Mouse (Mus musculus): Measurements from ENCODE around the gene Vps37b. TPM values are rescaled to one million over a fixed set of nuclear protein-coding genes. Genes with fewer than 3 reads are reported as not detected.

Vps37b gene
- polyA plus RNA-seq, 1 experiment from 2014 or later = 34.7 TPM

GRCm38 (mm10) chr5:123982838-123983237 is 49.2 kb downstream of the Vps37b start:
- WGBS = 76% methylated on average over 11 of the region's 11 CpGs
- no peaks in the 10 kb centered on the region for H3K27me3 ChIP-seq
- ATAC-seq (ENCODE audit: insufficient number of reproducible peaks, low FRiP score, low TSS enrichment, low read depth) = no peak
- H3K9ac ChIP-seq = no peak overlapping the region
- H3K4me2 ChIP-seq = no peak overlapping the region
- H3K27ac ChIP-seq = no peak overlapping the region
- no peaks in the 10 kb centered on the region for H3K9me3 ChIP-seq
- no peak overlapping the region for H3K4me3 ChIP-seq
- no peaks in the 10 kb centered on the region for H3K36me3 ChIP-seq
- H3K4me1 ChIP-seq = peaks cover 36% of the 10 kb centered on the region

- 63% methylated on average over 6 of the region's 6 CpGs for WGBS
- ATAC-seq (ENCODE audit: insufficient number of reproducible peaks, low FRiP score, low TSS enrichment, low read depth) = no peak
Measured at GRCm38 (mm10) chr5:123981250-123981554, 50.9 kb downstream of the Vps37b start.

GRCm38 (mm10) chr5:123980521-123981249 is 51.4 kb downstream of the Vps37b start:
- Histone ChIP-seq H3K9me3 (no peaks in the 10 kb centered on the region), H3K4me2 (no peak overlapping the region), H3K27ac (peak overlapping the region; percentile 43; the same call in 1 of the 2 replicates), H3K4me1 (peaks cover 37% of the 10 kb centered on the region), H3K9ac (no peak overlapping the region), H3K4me3 (no peak overlapping the region), H3K27me3 (peaks cover 4% of the 10 kb centered on the region; the same call in 1 of the 2 replicates), H3K36me3 (no peaks in the 10 kb centered on the region)
- 75% methylated on average over 9 of the region's 9 CpGs for WGBS
- ATAC-seq (ENCODE audit: insufficient number of reproducible peaks, low FRiP score, low TSS enrichment, low read depth) = no peak

More at GRCm38 (mm10) chr5:123981250-123981554, 50.9 kb downstream of the Vps37b start:
- no peaks in the 10 kb centered on the region for H3K27me3 ChIP-seq
- peaks cover 36% of the 10 kb centered on the region for H3K4me1 ChIP-seq
- H3K36me3 ChIP-seq = no peaks in the 10 kb centered on the region
- no peak overlapping the region for H3K9ac ChIP-seq
- H3K4me3 ChIP-seq = no peak overlapping the region
- H3K9me3 ChIP-seq = no peaks in the 10 kb centered on the region
- 0 out of 2 replicates have a peak overlapping the region, but pooled peaks have one; percentile 43 for H3K27ac ChIP-seq
- no peak overlapping the region for H3K4me2 ChIP-seq

- Histone ChIP-seq H3K9me3 (no peaks in the 10 kb centered on the region), H3K4me3 (no peak overlapping the region), H3K27ac (no peak overlapping the region), H3K4me1 (peaks cover 39% of the 10 kb centered on the region), H3K9ac (no peak overlapping the region), H3K4me2 (no peak overlapping the region), H3K36me3 (no peaks in the 10 kb centered on the region), H3K27me3 (peaks cover 11% of the 10 kb centered on the region; the same call in 1 of the 2 replicates)
- ATAC-seq (ENCODE audit: insufficient number of reproducible peaks, low FRiP score, low TSS enrichment, low read depth) = no peak
- WGBS = 51% methylated on average over 4 of the region's 4 CpGs
Measured at GRCm38 (mm10) chr5:123979980-123980369, 52.1 kb downstream of the Vps37b start.

GRCm38 (mm10) chr5:123979221-123979979 is 52.7 kb downstream of the Vps37b start:
- H3K9me3 ChIP-seq = no peaks in the 10 kb centered on the region

GRCm38 (mm10) chr5:123978131-123978530 is 53.9 kb downstream of the Vps37b start:
- no peaks in the 10 kb centered on the region for H3K9me3 ChIP-seq
- 63% methylated on average over 5 of the region's 5 CpGs for whole genome bisulfite sequencing
- peaks cover 52% of the 10 kb centered on the region for H3K4me1 ChIP-seq
- no peak overlapping the region for H3K9ac ChIP-seq
- ATAC-seq (ENCODE audit: insufficient number of reproducible peaks, low FRiP score, low TSS enrichment, low read depth) = no peak
- peaks cover 11% of the 10 kb centered on the region; the same call in 1 of the 2 replicates for H3K27me3 ChIP-seq
- H3K4me3 ChIP-seq = no peak overlapping the region
- H3K27ac ChIP-seq = peak overlapping the region; percentile 18; the same call in 1 of the 2 replicates
- no peaks in the 10 kb centered on the region for H3K36me3 ChIP-seq
- H3K4me2 ChIP-seq = no peak overlapping the region

More at GRCm38 (mm10) chr5:123979221-123979979, 52.7 kb downstream of the Vps37b start:
- peaks cover 11% of the 10 kb centered on the region; the same call in 1 of the 2 replicates for H3K27me3 ChIP-seq
- no peak overlapping the region for H3K4me2 ChIP-seq
- no peak for ATAC-seq (ENCODE audit: insufficient number of reproducible peaks, low FRiP score, low TSS enrichment, low read depth)
- no peak overlapping the region for H3K9ac ChIP-seq
- no peak overlapping the region for H3K27ac ChIP-seq
- 67% methylated on average over 18 of the region's 18 CpGs for WGBS
- H3K36me3 ChIP-seq = no peaks in the 10 kb centered on the region
- H3K4me3 ChIP-seq = no peak overlapping the region
- peaks cover 43% of the 10 kb centered on the region for H3K4me1 ChIP-seq

GRCm38 (mm10) chr5:123977231-123977630 is 54.8 kb downstream of the Vps37b start:
- peaks cover 11% of the 10 kb centered on the region; the same call in 1 of the 2 replicates for H3K27me3 ChIP-seq
- H3K27ac ChIP-seq = peak overlapping the region; percentile 47; the same call in 1 of the 2 replicates
- no peak for ATAC-seq (ENCODE audit: insufficient number of reproducible peaks, low FRiP score, low TSS enrichment, low read depth)
- H3K36me3 ChIP-seq = no peaks in the 10 kb centered on the region
- H3K4me1 ChIP-seq = peaks cover 53% of the 10 kb centered on the region
- no peak overlapping the region for H3K9ac ChIP-seq
- H3K4me3 ChIP-seq = no peak overlapping the region
- H3K4me2 ChIP-seq = no peak overlapping the region
- no peaks in the 10 kb centered on the region for H3K9me3 ChIP-seq
- WGBS = 39% methylated on average over 3 of the region's 3 CpGs

GRCm38 (mm10) chr5:123975668-123976180 is 56.3 kb downstream of the Vps37b start:
- peaks cover 50% of the 10 kb centered on the region for H3K4me1 ChIP-seq
- H3K4me2 ChIP-seq = no peak overlapping the region
- no peak for ATAC-seq (ENCODE audit: insufficient number of reproducible peaks, low FRiP score, low TSS enrichment, low read depth)
- H3K36me3 ChIP-seq = no peaks in the 10 kb centered on the region
- H3K27me3 ChIP-seq = peaks cover 11% of the 10 kb centered on the region; the same call in 1 of the 2 replicates
- H3K4me3 ChIP-seq = no peak overlapping the region; the same call in 1 of the 2 replicates
- H3K9ac ChIP-seq = no peak overlapping the region
- 0 out of 2 replicates have a peak overlapping the region, but pooled peaks have one; percentile 3 for H3K27ac ChIP-seq
- WGBS = 48% methylated on average over 6 of the region's 6 CpGs
- no peaks in the 10 kb centered on the region for H3K9me3 ChIP-seq

GRCm38 (mm10) chr5:123974616-123975111 is 57.4 kb downstream of the Vps37b start:
- Histone ChIP-seq H3K4me3 (peak overlapping the region; percentile 69), H3K4me1 (peaks cover 40% of the 10 kb centered on the region), H3K36me3 (no peaks in the 10 kb centered on the region), H3K9me3 (no peaks in the 10 kb centered on the region), H3K9ac (no peak overlapping the region), H3K4me2 (peak overlapping the region; percentile 96), H3K27ac (no peak overlapping the region), H3K27me3 (peaks cover 11% of the 10 kb centered on the region; the same call in 1 of the 2 replicates)
- WGBS = 20% methylated on average over 11 of the region's 11 CpGs
- ATAC-seq (ENCODE audit: insufficient number of reproducible peaks, low FRiP score, low TSS enrichment, low read depth) = no peak

GRCm38 (mm10) chr5:123974179-123974485 is 57.9 kb downstream of the Vps37b start:
- H3K36me3 ChIP-seq = no peaks in the 10 kb centered on the region
- peak overlapping the region; percentile 65 for H3K9ac ChIP-seq
- peak overlapping the region; percentile 96 for H3K4me2 ChIP-seq
- 0% methylated on average over 14 of the region's 14 CpGs for WGBS
- H3K4me3 ChIP-seq = peak overlapping the region; percentile 69
- ATAC-seq (ENCODE audit: insufficient number of reproducible peaks, low FRiP score, low TSS enrichment, low read depth) = no peak
- H3K4me1 ChIP-seq = peaks cover 35% of the 10 kb centered on the region
- H3K27me3 ChIP-seq = peaks cover 11% of the 10 kb centered on the region; the same call in 1 of the 2 replicates
- H3K9me3 ChIP-seq = no peaks in the 10 kb centered on the region
- H3K27ac ChIP-seq = peak overlapping the region; percentile 75

- Histone ChIP-seq H3K9me3 (no peaks in the 10 kb centered on the region), H3K27me3 (peaks cover 11% of the 10 kb centered on the region; the same call in 1 of the 2 replicates), H3K4me3 (peak within 1 kb of the TSS; percentile 69), H3K27ac (peak within 1 kb of the TSS; percentile 75), H3K9ac (peak within 1 kb of the TSS; percentile 65), H3K4me1 (peaks cover 34% of the 10 kb centered on the region), H3K4me2 (peak within 1 kb of the TSS; percentile 96), H3K36me3 (no peaks in the 10 kb centered on the region)
- WGBS = 1% methylated on average over 88 of the region's 106 CpGs
- ATAC-seq (ENCODE audit: insufficient number of reproducible peaks, low FRiP score, low TSS enrichment, low read depth) = peak; percentile 57; the same call in 1 of the 2 replicates
Measured at GRCm38 (mm10) chr5:123973299-123974178, 58.5 kb downstream of the Vps37b start, which contains the start of gene Hip1r. Gene Hip1r, plus strand, starts transcription at chr5:123973628.
